Mouse (Mus musculus) testis, adult 2 months (tissue): ENCODE results near the gene Elk3.

Source experiments
- CTCF ChIP-seq: fragments of 200-500 bp; IDR thresholded peaks from 2 replicates; pipeline ENCODE4 v1.5.1; 2012; ENCODE audit warnings: low read depth, mild to moderate bottlenecking, inconsistent platforms, low read length, moderate library complexity; ENCODE audit not compliant: control insufficient read depth, insufficient read depth, insufficient replicate concordance
- POLR2A ChIP-seq: fragments of 200-500 bp; IDR thresholded peaks from 2 replicates; pipeline ENCODE4 v1.6.1; 2012; ENCODE audit warnings: low read depth, mild to moderate bottlenecking, inconsistent platforms, low read length, moderate library complexity; ENCODE audit not compliant: control insufficient read depth

GRCm38 (mm10) chr10:93325369-93325768, 14.4 kb upstream of the Elk3 start:
- TF ChIP-seq CTCF, result no peak
- no peak for TF ChIP-seq POLR2A
